Mouse (Mus musculus): ENCODE data around the gene Tubb1. TPM values are rescaled to one million over a fixed set of nuclear protein-coding genes. Genes with fewer than 3 reads are reported as not detected.

Gene Tubb1
- polyA plus RNA-seq (2012; rRNA removed), result not detected in 2 replicates

DNA sequence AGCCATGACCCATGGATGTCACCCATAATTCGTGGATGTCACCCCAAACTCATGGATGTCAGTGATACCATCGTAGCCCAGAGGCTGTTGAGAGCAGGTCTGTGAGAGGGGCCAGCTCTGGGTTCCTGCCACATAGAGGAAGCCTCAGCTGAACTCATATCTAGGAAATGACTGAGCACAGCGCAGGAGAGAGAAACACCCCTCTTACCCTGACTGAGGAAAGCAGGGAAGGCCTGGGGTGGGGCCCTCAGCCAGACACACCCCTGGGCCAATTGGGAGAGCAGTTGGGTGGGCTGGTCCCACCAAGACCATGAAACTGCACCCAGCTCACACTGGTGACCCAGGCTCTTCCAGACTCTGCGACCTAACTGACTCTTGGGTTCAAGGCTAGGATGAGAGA is at the start of gene Tubb1:
TSS of gene Tubb1 (plus strand) at position 343 of the 400 bp plus-strand sequence.
- no peaks in the 10 kb centered on the region for H3K36me3 ChIP-seq (ENCODE audit: control insufficient read depth, insufficient read depth, low read length)
- WGBS, result 72% methylated on average over 4 of the region's 4 CpGs
- TF ChIP-seq POLR2A (IDR thresholded peaks at IDR 0.05; ENCODE audit: low read depth, low read length), result no peak
- TF ChIP-seq CTCF (IDR thresholded peaks at IDR 0.05; ENCODE audit: extremely low read depth, insufficient read length, insufficient replicate concordance, low read depth, low read length), result no peak
- no peaks in the 10 kb centered on the region for H3K4me1 ChIP-seq (ENCODE audit: control insufficient read depth, insufficient read depth, insufficient read length, low read length)
- H3K27me3 ChIP-seq (ENCODE audit: control insufficient read depth, insufficient read depth, low read length), result no peaks in the 10 kb centered on the region
- no peak within 1 kb of the TSS for H3K4me3 ChIP-seq (ENCODE audit: low read depth, low read length)
- H3K27ac ChIP-seq (ENCODE audit: insufficient read depth, low read depth, low read length), result no peak within 1 kb of the TSS

GRCm38 (mm10) chr2:174410222-174410621 is 40.3 kb upstream of the Tubb1 start:
- 38% methylated on average over 2 of the region's 2 CpGs for WGBS
- no peak overlapping the region for H3K27ac ChIP-seq (ENCODE audit: insufficient read depth, low read depth, low read length)

DNA sequence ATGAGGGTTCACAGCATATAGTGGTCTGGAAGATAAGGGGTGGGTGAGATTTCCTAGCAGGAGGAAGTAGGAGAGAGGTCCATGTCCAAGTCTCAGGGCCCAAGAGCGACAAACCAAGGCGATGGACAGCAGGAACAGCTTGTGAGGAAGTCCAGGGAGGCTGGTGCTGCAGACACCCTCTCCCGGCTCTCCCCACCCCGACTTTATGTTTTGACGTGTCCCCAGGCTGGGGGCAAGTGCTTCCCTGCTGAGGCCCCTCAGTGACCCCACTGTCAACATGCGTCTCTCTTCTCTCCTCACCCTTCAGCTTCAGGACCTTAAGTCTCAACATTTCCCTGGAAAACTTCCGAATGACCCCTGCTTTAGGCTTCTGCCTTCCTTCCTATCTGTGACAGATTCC is 37.4 kb upstream of the Tubb1 start:
- H3K4me1 ChIP-seq (ENCODE audit: control insufficient read depth, insufficient read depth, insufficient read length, low read length), result peaks cover 7% of the 10 kb centered on the region; the same call in 1 of the 2 replicates
- TF ChIP-seq CTCF (IDR thresholded peaks at IDR 0.05; ENCODE audit: extremely low read depth, insufficient read length, insufficient replicate concordance, low read depth, low read length) (no peak), POLR2A (IDR thresholded peaks at IDR 0.05; ENCODE audit: low read depth, low read length) (no peak)
- no peaks in the 10 kb centered on the region for H3K27me3 ChIP-seq (ENCODE audit: control insufficient read depth, insufficient read depth, low read length)
- no peak overlapping the region for H3K27ac ChIP-seq (ENCODE audit: insufficient read depth, low read depth, low read length)
- H3K4me3 ChIP-seq (ENCODE audit: low read depth, low read length), result no peak overlapping the region
- 75% methylated on average over 7 of the region's 7 CpGs for WGBS
- H3K36me3 ChIP-seq (ENCODE audit: control insufficient read depth, insufficient read depth, low read length), result no peaks in the 10 kb centered on the region

More at GRCm38 (mm10) chr2:174410222-174410621, 40.3 kb upstream of the Tubb1 start:
- Histone ChIP-seq H3K4me1 (ENCODE audit: control insufficient read depth, insufficient read depth, insufficient read length, low read length) (no peaks in the 10 kb centered on the region), H3K4me3 (ENCODE audit: low read depth, low read length) (no peak overlapping the region), H3K36me3 (ENCODE audit: control insufficient read depth, insufficient read depth, low read length) (no peaks in the 10 kb centered on the region), H3K27me3 (ENCODE audit: control insufficient read depth, insufficient read depth, low read length) (no peaks in the 10 kb centered on the region)
- no peak for TF ChIP-seq CTCF (IDR thresholded peaks at IDR 0.05; ENCODE audit: extremely low read depth, insufficient read length, insufficient replicate concordance, low read depth, low read length)

DNA sequence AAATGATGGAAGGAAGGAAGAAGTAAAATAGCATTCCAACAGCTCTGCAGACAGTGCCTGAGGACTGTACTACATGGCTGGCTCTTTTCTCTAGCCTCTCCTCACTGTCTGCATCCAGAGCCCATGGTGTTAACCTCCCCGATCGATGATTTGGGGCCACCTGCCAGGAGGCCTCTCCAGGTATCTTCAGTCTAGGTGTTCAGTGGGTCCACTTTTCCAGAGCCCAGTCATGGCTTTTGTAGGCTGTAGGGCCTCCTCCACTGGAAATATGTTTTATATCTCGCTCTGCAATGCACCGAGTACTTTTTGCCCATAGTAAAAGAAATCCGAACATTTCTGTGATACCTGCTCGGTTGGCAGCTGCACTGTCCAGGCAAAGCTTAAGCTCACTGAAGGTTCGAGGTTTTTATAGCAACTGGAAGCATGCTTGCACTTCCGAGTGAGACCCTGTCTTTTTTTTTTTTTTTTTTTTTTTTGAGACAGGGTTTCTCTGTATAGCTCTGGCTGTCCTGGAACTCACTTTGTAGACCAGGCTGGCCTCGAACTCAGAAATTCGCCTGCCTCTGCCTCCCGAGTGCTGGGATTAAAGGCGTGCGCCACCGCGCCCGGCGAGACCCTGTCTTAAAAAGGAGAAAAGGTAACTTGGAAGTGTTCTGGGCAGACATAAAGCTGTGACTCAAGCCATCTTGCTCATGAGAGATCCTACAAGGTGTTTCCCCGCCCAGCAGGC is 35.3 kb upstream of the Tubb1 start:
- Histone ChIP-seq H3K4me3 (ENCODE audit: low read depth, low read length) (no peak overlapping the region), H3K4me1 (ENCODE audit: control insufficient read depth, insufficient read depth, insufficient read length, low read length) (peaks cover 7% of the 10 kb centered on the region; the same call in 1 of the 2 replicates)
- 43% methylated on average over 18 of the region's 18 CpGs for WGBS

DNA sequence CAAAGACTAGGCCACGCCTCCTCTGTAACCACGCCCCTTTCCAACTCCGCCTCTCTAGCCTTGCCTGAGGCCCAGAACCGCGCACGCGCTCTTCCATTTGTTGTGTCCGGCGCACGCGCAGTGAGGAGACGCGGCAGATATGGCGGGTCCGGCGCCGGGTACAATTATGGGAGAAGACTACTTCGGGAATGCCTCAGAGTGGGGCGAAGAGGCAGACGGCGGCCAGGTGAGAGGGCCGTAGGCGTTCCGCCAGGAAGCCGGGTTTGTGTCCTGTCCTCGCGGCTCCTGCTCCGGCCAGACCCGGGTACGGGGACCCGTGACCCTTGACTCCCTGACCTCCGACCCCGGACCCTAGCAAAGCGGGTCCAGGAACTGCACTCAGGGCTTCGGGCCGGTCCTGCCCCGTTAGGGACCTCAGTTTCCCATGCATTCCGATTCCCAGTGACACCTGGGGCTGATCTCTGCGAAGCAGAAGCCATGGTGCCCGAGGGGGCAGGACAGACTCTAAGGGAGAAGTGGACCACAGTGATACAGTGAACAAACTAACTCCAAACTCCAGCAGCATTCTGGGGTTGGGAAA is 34.7 kb upstream of the Tubb1 start, which contains the start of gene Nelfcd:
TSS of gene Nelfcd (plus strand) at position 74 of the 580 bp plus-strand sequence.
- WGBS, result under 1% methylated on average over 40 of the region's 40 CpGs
- peak within 1 kb of the TSS; percentile 67 for H3K4me3 ChIP-seq (ENCODE audit: low read depth, low read length)

More for the DNA sequence above, 35.3 kb upstream of the Tubb1 start:
- Histone ChIP-seq H3K27ac (ENCODE audit: insufficient read depth, low read depth, low read length) (no peak overlapping the region), H3K27me3 (ENCODE audit: control insufficient read depth, insufficient read depth, low read length) (no peaks in the 10 kb centered on the region), H3K36me3 (ENCODE audit: control insufficient read depth, insufficient read depth, low read length) (no peaks in the 10 kb centered on the region)
- TF ChIP-seq POLR2A (IDR thresholded peaks at IDR 0.05; ENCODE audit: low read depth, low read length) (no peak), CTCF (IDR thresholded peaks at IDR 0.05; ENCODE audit: extremely low read depth, insufficient read length, insufficient replicate concordance, low read depth, low read length) (no peak)

GRCm38 (mm10) chr2:174421107-174421506 is 29.4 kb upstream of the Tubb1 start:
- no peak overlapping the region for H3K4me3 ChIP-seq (ENCODE audit: low read depth, low read length)
- no peaks in the 10 kb centered on the region for H3K27me3 ChIP-seq (ENCODE audit: control insufficient read depth, insufficient read depth, low read length)
- peaks cover 39% of the 10 kb centered on the region for H3K36me3 ChIP-seq (ENCODE audit: control insufficient read depth, insufficient read depth, low read length)
- TF ChIP-seq POLR2A (IDR thresholded peaks at IDR 0.05; ENCODE audit: low read depth, low read length), result no peak
- H3K27ac ChIP-seq (ENCODE audit: insufficient read depth, low read depth, low read length), result no peak overlapping the region
- peaks cover 7% of the 10 kb centered on the region; the same call in 1 of the 2 replicates for H3K4me1 ChIP-seq (ENCODE audit: control insufficient read depth, insufficient read depth, insufficient read length, low read length)
- 88% methylated on average over 6 of the region's 6 CpGs for WGBS

More for the DNA sequence above, 34.7 kb upstream of the Tubb1 start, which contains the start of gene Nelfcd:
- H3K27ac ChIP-seq (ENCODE audit: insufficient read depth, low read depth, low read length), result no peak within 1 kb of the TSS
- H3K4me1 ChIP-seq (ENCODE audit: control insufficient read depth, insufficient read depth, insufficient read length, low read length), result peaks cover 7% of the 10 kb centered on the region; the same call in 1 of the 2 replicates
- H3K27me3 ChIP-seq (ENCODE audit: control insufficient read depth, insufficient read depth, low read length), result no peaks in the 10 kb centered on the region
- H3K36me3 ChIP-seq (ENCODE audit: control insufficient read depth, insufficient read depth, low read length), result no peaks in the 10 kb centered on the region
- no peak for TF ChIP-seq CTCF (IDR thresholded peaks at IDR 0.05; ENCODE audit: extremely low read depth, insufficient read length, insufficient replicate concordance, low read depth, low read length)
- peak; percentile 53; the same call in 1 of the 2 replicates for TF ChIP-seq POLR2A (IDR thresholded peaks at IDR 0.05; ENCODE audit: low read depth, low read length)

Measured in small intestine, adult 2 months (tissue).